ENCODE assay signal across 8 mouse cellular contexts in the genomic region with DNA sequence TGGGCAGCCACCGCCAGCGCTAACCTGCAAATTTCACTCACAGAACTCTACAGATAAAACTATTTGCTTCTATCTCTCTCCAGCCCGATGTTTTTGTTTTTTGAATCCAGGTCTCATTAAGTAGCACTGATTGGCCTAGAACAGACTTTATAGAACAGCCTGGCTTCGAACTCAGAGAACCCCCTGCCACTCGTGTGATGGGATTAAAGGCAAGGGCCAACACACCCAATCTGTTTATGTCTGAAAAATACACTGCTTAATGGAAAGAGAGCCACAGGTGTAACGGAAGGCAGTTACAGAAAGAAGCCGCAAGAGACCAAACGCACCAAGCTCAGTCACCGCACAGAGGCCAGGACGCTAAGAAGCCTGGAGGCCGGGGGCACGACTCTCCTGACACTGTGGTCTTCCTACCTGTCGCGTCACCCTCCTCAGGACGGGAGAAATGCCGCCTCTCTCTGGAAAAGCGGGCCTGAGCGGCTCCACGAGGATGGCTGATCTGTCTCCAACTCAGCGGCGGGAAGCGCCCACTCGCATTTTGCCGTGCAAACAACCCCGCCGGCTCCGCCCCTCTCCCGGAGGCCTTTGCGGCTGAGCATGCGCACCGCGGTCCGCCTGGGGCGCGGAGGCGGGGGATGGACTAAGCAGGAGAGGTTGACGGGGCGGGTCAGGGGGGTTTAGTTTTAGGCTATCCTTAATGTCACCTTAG. TPM values are rescaled to one million over a fixed set of nuclear protein-coding genes. Genes with fewer than 3 reads are reported as not detected.
DNase-seq lines count a peak whose midpoint lies in the region; ATAC-seq and TF ChIP-seq lines count a peak whose summit lies in the region.

A gene (minus strand): TSS at position 568 of the 706 bp plus-strand sequence.

- no peaks in the 10 kb centered on the region; the same call in 1 of the 2 replicates for H3K4me1 ChIP-seq in cortical plate, adult 2 months (ENCODE audit: control insufficient read depth, insufficient read depth, low read length)

- H3K4me3 ChIP-seq in cortical plate, adult 2 months (ENCODE audit: insufficient read depth, low read length) = peak within 1 kb of the TSS; percentile 71

- ATAC-seq in activated CD4-positive, CD25-positive, alpha-beta regulatory T cell, adult 4 months = peak; percentile 91
- peak; percentile 96 for ATAC-seq in inflammation-experienced regulatory T-cells, adult 6 months
- ATAC-seq in megakaryocyte-erythroid progenitor cell, adult 5-6 weeks (replicated peaks; ENCODE audit: low FRiP score, low TSS enrichment, poor library complexity, severe bottlenecking) = peak; percentile 98

- DNase-seq in gastrocnemius, postnatal 10 days = peak; percentile 92
- peak; percentile 82 to 95 for DNase-seq in left cerebral cortex, postnatal 10 days (ENCODE audit: extremely low spot score in 1 of 2, low spot score in 2 of 2)
- DNase-seq in right cerebral cortex, postnatal 25 days = peak; percentile 89
- peak; percentile 88 to 92 for DNase-seq in urinary bladder, postnatal 4 days (ENCODE audit: low spot score in 2 of 2)

- TF ChIP-seq POLR2A in cortical plate, adult 2 months (IDR thresholded peaks at IDR 0.05; ENCODE audit: extremely low read depth, insufficient read depth, low read length) = peak; percentile 51; the same call in 1 of the 2 replicates

- H3K27ac ChIP-seq in cortical plate, adult 2 months (ENCODE audit: insufficient read depth, low read length) = no peak within 1 kb of the TSS

- no peak for TF ChIP-seq CTCF in cortical plate, adult 2 months (IDR thresholded peaks at IDR 0.05; ENCODE audit: extremely low read depth, insufficient read depth, low read length)

- intact Hi-C loops in left cerebral cortex, postnatal 10 days (cut with DNase I) = no loop called here

RNA-seq across cellular contexts. Expression of the gene that starts here (rescaled TPM):
- polyA plus RNA-seq in activated CD4-positive, CD25-positive, alpha-beta regulatory T cell, adult 4 months (2017; shearing (Covaris generic)) = 10 to 100 TPM; 10.7 to 28.0 TPM
- 7.7 and 9.0 TPM in 2 replicates for polyA plus RNA-seq in cortical plate, adult 2 months (2012; rRNA removed)
- total RNA-seq in gastrocnemius, postnatal 10 days (2021) = 1 to 10 TPM; 3.8 to 5.3 TPM
- polyA plus RNA-seq in inflammation-experienced regulatory T-cells, adult 6 months (2017; shearing (Covaris generic)) = 10 to 100 TPM; 19.6 to 26.7 (median 22.5) TPM
- 10 to 100 TPM; 12.6 to 12.8 TPM for total RNA-seq in left cerebral cortex, postnatal 10 days (2021)
- total RNA-seq in megakaryocyte-erythroid progenitor cell, adult 5-6 weeks (2014; fragmentation: Nextera tagmentation) = 13.6 and 16.8 TPM in 2 replicates
- total RNA-seq in megakaryocyte-erythroid progenitor cell, adult 5-6 weeks (2017) = 19.8 and 20.0 TPM in 2 replicates
